Mouse (Mus musculus): ENCODE data around the gene Gng4. TPM values are rescaled to one million over a fixed set of nuclear protein-coding genes. Genes with fewer than 3 reads are reported as not detected.

The Gng4 gene
- polyA plus RNA-seq, 2 experiments from 2014 or later: 0.39 TPM; not detected in 1

GRCm38 (mm10) chr13:13820234-13821123 is 36.6 kb downstream of the Gng4 start:
- no peak for ATAC-seq

GRCm38 (mm10) chr13:13824946-13825345 is 41.1 kb downstream of the Gng4 start:
- no peak for ATAC-seq

GRCm38 (mm10) chr13:13826533-13826932 is 42.7 kb downstream of the Gng4 start:
- no peak for ATAC-seq

GRCm38 (mm10) chr13:13828125-13828524 is 44.3 kb downstream of the Gng4 start:
- no peak for ATAC-seq

- ATAC-seq: no peak
Measured at GRCm38 (mm10) chr13:13830469-13831074, 46.7 kb downstream of the Gng4 start.

GRCm38 (mm10) chr13:13835180-13835579 is 51.3 kb downstream of the Gng4 start:
- ATAC-seq: no peak

GRCm38 (mm10) chr13:13845021-13845420 is 61.2 kb downstream of the Gng4 start:
- no peak for ATAC-seq

GRCm38 (mm10) chr13:13847075-13847599 is 63.3 kb downstream of the Gng4 start:
- no peak for ATAC-seq

GRCm38 (mm10) chr13:13857190-13857589 is 73.3 kb downstream of the Gng4 start:
- no peak for ATAC-seq

- ATAC-seq: no peak
Measured at GRCm38 (mm10) chr13:13862346-13862745, 78.5 kb downstream of the Gng4 start.

GRCm38 (mm10) chr13:13862941-13863340 is 79.1 kb downstream of the Gng4 start:
- ATAC-seq: no peak

GRCm38 (mm10) chr13:13866339-13866738 is 82.5 kb downstream of the Gng4 start:
- ATAC-seq: no peak

- no peak for ATAC-seq
Measured at GRCm38 (mm10) chr13:13867078-13867759, 83.4 kb downstream of the Gng4 start.

GRCm38 (mm10) chr13:13867922-13868321 is 84.1 kb downstream of the Gng4 start:
- ATAC-seq: no peak

Other genes with a start within 250 kb of the Gng4 start
- 10 to 100 TPM in 1 of 2 experiments, 1 to 10 TPM in 1; 9.0 to 10.5 TPM for gene Lyst, start 193.7 kb upstream of the Gng4 start, polyA plus RNA-seq (2017; shearing (Covaris generic))
- 10 to 100 TPM; 14.0 to 15.9 TPM for gene B3galnt2, start 170.4 kb downstream of the Gng4 start, polyA plus RNA-seq (2017; shearing (Covaris generic))

Data from CD4-positive, CD25-positive, alpha-beta regulatory T cell, adult 4 months (primary cell).